Mouse (Mus musculus): ENCODE measurements around the gene B2m. TPM values are rescaled to one million over a fixed set of nuclear protein-coding genes. Genes with fewer than 3 reads are reported as not detected.

Gene B2m
- total RNA-seq, 2 experiments from 2014 or later, result 114 to 128 TPM

- DNase-seq (ENCODE audit: low spot score in 2 of 2), result no peak
Measured at GRCm38 (mm10) chr2:122149316-122149715, 1.8 kb downstream of the B2m start.

- DNase-seq (ENCODE audit: low spot score in 2 of 2), result no peak
Measured at GRCm38 (mm10) chr2:122149716-122150115, 2.2 kb downstream of the B2m start.

- DNase-seq (ENCODE audit: low spot score in 2 of 2), result no peak
Measured at GRCm38 (mm10) chr2:122151221-122151620, 3.7 kb downstream of the B2m start.

GRCm38 (mm10) chr2:122152850-122153249 is 5.4 kb downstream of the B2m start:
- no peak for DNase-seq (ENCODE audit: low spot score in 2 of 2)

- no peak for DNase-seq (ENCODE audit: low spot score in 2 of 2)
Measured at GRCm38 (mm10) chr2:122153681-122154365, 6.3 kb downstream of the B2m start.

- DNase-seq (ENCODE audit: low spot score in 2 of 2), result no peak
Measured at GRCm38 (mm10) chr2:122154479-122154878, 7.0 kb downstream of the B2m start.

- DNase-seq (ENCODE audit: low spot score in 2 of 2), result no peak
Measured at GRCm38 (mm10) chr2:122155292-122155691, 7.8 kb downstream of the B2m start.

GRCm38 (mm10) chr2:122156051-122156700 is 8.7 kb downstream of the B2m start:
- no peak for DNase-seq (ENCODE audit: low spot score in 2 of 2)

- DNase-seq (ENCODE audit: low spot score in 2 of 2), result no peak
Measured at GRCm38 (mm10) chr2:122157561-122157960, 10.1 kb downstream of the B2m start.

- no peak for DNase-seq (ENCODE audit: low spot score in 2 of 2)
Measured at GRCm38 (mm10) chr2:122158362-122158802, 10.9 kb downstream of the B2m start.

- DNase-seq (ENCODE audit: low spot score in 2 of 2), result no peak
Measured at GRCm38 (mm10) chr2:122159667-122160066, 12.2 kb downstream of the B2m start.

- DNase-seq (ENCODE audit: low spot score in 2 of 2), result peak; percentile 37 to 84
Measured at GRCm38 (mm10) chr2:122160680-122161079, 13.2 kb downstream of the B2m start, which contains the start of gene Trim69. Gene Trim69, plus strand, starts transcription at chr2:122160700.

- DNase-seq (ENCODE audit: low spot score in 2 of 2), result no peak
Measured at GRCm38 (mm10) chr2:122161542-122161941, 14.1 kb downstream of the B2m start.

- DNase-seq (ENCODE audit: low spot score in 2 of 2), result no peak
Measured at GRCm38 (mm10) chr2:122162529-122162928, 15.0 kb downstream of the B2m start.

GRCm38 (mm10) chr2:122163430-122164195 is 16.1 kb downstream of the B2m start:
- DNase-seq (ENCODE audit: low spot score in 2 of 2), result no peak

- DNase-seq (ENCODE audit: low spot score in 2 of 2), result no peak
Measured at GRCm38 (mm10) chr2:122164293-122164692, 16.8 kb downstream of the B2m start.

- DNase-seq (ENCODE audit: low spot score in 2 of 2), result no peak
Measured at GRCm38 (mm10) chr2:122171292-122171691, 23.8 kb downstream of the B2m start.

- DNase-seq (ENCODE audit: low spot score in 2 of 2), result peak in 1 of 2 experiments; percentile 20
Measured at GRCm38 (mm10) chr2:122172188-122172587, 24.7 kb downstream of the B2m start.

GRCm38 (mm10) chr2:122180051-122180822 is 32.8 kb downstream of the B2m start:
- no peak for DNase-seq (ENCODE audit: low spot score in 2 of 2)

GRCm38 (mm10) chr2:122185086-122185485 is 37.6 kb downstream of the B2m start:
- no peak for DNase-seq (ENCODE audit: low spot score in 2 of 2)

- DNase-seq (ENCODE audit: low spot score in 2 of 2), result no peak
Measured at GRCm38 (mm10) chr2:122186106-122186505, 38.6 kb downstream of the B2m start, which contains the start of the genes Patl2 and Terb2. Gene Patl2, minus strand, starts transcription at chr2:122186189. Gene Terb2, plus strand, starts transcription at chr2:122186272.
